In genomic region chr7:28951764-28952163, GRCm38 (mm10) we compare ENCODE assay signal across 11 mouse cellular contexts. TPM values are rescaled to one million over a fixed set of nuclear protein-coding genes. Genes with fewer than 3 reads are reported as not detected.
A peak's percentile ranks its signal among the peaks of the same experiment; 100 is the strongest.
DNase-seq lines count a peak whose midpoint lies in the region; ATAC-seq and TF ChIP-seq lines count a peak whose summit lies in the region.
"Had no signal": no experiment of that assay in that cellular context is flagged by ENCODE, and none has a peak within 500 bp of the region (broad histone marks: within the 10 kb centered on the region; RNA-seq: fewer than 3 reads in every experiment).

No protein-coding gene starts in this region.

- no peaks in the 10 kb centered on the region for H3K9me3 ChIP-seq in E14TG2a.4 (ENCODE audit: low read length)
- no peaks in the 10 kb centered on the region for H3K9me3 ChIP-seq in intestine, postnatal 0 days (ENCODE audit: control insufficient read depth)
- H3K9me3 ChIP-seq: neural tube, embryonic 13.5 days had no signal

- no peak for TF ChIP-seq CTCF in kidney, adult 2 months (conservative IDR thresholded peaks at IDR 0.05; ENCODE audit: insufficient read depth, insufficient read length, low read depth, low read length)
- no peak for TF ChIP-seq CTCF in E14TG2a.4 (conservative IDR thresholded peaks at IDR 0.05; ENCODE audit: low read length)
- TF ChIP-seq CTCF in intestine, postnatal 0 days (IDR thresholded peaks at IDR 0.05; ENCODE audit: low read depth) = no peak

- no peaks in the 10 kb centered on the region; the same call in 1 of the 2 replicates for H3K36me3 ChIP-seq in kidney, adult 2 months (ENCODE audit: control insufficient read depth, insufficient read depth, low read length)
- peaks cover 95% of the 10 kb centered on the region for H3K36me3 ChIP-seq in E14TG2a.4 (ENCODE audit: insufficient read depth, low read length)
- peaks cover 6% of the 10 kb centered on the region for H3K36me3 ChIP-seq in intestine, postnatal 0 days (ENCODE audit: control insufficient read depth, insufficient read depth)
- H3K36me3 ChIP-seq: neural tube, embryonic 13.5 days had no signal

- no peak overlapping the region; the same call in 1 of the 2 replicates for H3K4me2 ChIP-seq in intestine, postnatal 0 days (replicated peaks; ENCODE audit: low read depth)
- H3K4me2 ChIP-seq: midbrain, embryonic 11.5 days; neural tube, embryonic 13.5 days had no signal

- H3K4me1 ChIP-seq in kidney, adult 2 months (ENCODE audit: control insufficient read depth, insufficient read depth, low read length) = peaks cover 67% of the 10 kb centered on the region
- peaks cover 100% of the 10 kb centered on the region for H3K4me1 ChIP-seq in E14TG2a.4 (replicated peaks; ENCODE audit: low read depth, low read length)
- peaks cover 40% of the 10 kb centered on the region for H3K4me1 ChIP-seq in intestine, postnatal 0 days (replicated peaks; ENCODE audit: control insufficient read depth, insufficient read depth, low read length)

- peak; percentile 55 for DNase-seq in kidney, adult 2 months
- DNase-seq in kidney, postnatal 4 days = no peak
- peak; percentile 43 for DNase-seq in 3134 (ENCODE audit: extremely low read depth, insufficient read length, low spot score)
- DNase-seq in adrenal gland, postnatal 10 days = no peak
- DNase-seq in left cerebral cortex, adult 11 months (ENCODE audit: low spot score) = no peak

- peak overlapping the region; percentile 72 for H3K27ac ChIP-seq in kidney, adult 2 months (ENCODE audit: insufficient read depth, low read depth, low read length)
- H3K27ac ChIP-seq in intestine, postnatal 0 days (ENCODE audit: low read depth, low read length) = peak overlapping the region; percentile 77

- H3K9ac ChIP-seq in intestine, postnatal 0 days (ENCODE audit: low read depth, low read length) = no peak overlapping the region
- H3K9ac ChIP-seq: neural tube, embryonic 13.5 days had no signal

- WGBS in kidney, adult 2 months = 29% methylated on average over 2 of the region's 2 CpGs
- 62% methylated on average over 2 of the region's 2 CpGs for WGBS in intestine, postnatal 0 days

- ATAC-seq in intestine, postnatal 0 days = no peak
- ATAC-seq in frontal cortex, adult (ENCODE audit: low TSS enrichment) = no peak
- ATAC-seq: hindbrain, embryonic 16.5 days had no signal

- H3K4me3 ChIP-seq in kidney, adult 2 months (ENCODE audit: insufficient read depth, low read depth, low read length) = no peak overlapping the region
- H3K4me3 ChIP-seq in E14TG2a.4 (replicated peaks; ENCODE audit: low read length) = peak overlapping the region; percentile 2; the same call in 1 of the 2 replicates
- H3K4me3 ChIP-seq in intestine, postnatal 0 days (ENCODE audit: low read depth, low read length) = no peak overlapping the region
- H3K4me3 ChIP-seq: neural tube, embryonic 13.5 days had no signal

- TF ChIP-seq POLR2A in kidney, adult 2 months (IDR thresholded peaks at IDR 0.05; ENCODE audit: low read depth, low read length) = no peak

- no peaks in the 10 kb centered on the region for H3K27me3 ChIP-seq in kidney, adult 2 months (replicated peaks; ENCODE audit: control insufficient read depth, insufficient read depth, low read length)
- H3K27me3 ChIP-seq in E14TG2a.4 (ENCODE audit: insufficient read depth, low read length) = no peaks in the 10 kb centered on the region
- H3K27me3 ChIP-seq in intestine, postnatal 0 days (replicated peaks; ENCODE audit: control insufficient read depth, insufficient read depth, low read length) = no peaks in the 10 kb centered on the region
- H3K27me3 ChIP-seq: neural tube, embryonic 13.5 days had no signal

RNA-seq across cellular contexts. Expression of gene Actn4, which starts 10.4 kb away (rescaled TPM):
- polyA plus RNA-seq in kidney, adult 2 months (2012; rRNA removed) = 340 and 367 TPM in 2 replicates
- 293 and 319 TPM in 2 replicates for polyA plus RNA-seq in intestine, postnatal 0 days (2015; fragmentation: Nextera tagmentation; extraction: Ambion mirVana)
- 100 to 1,000 TPM; 236 to 261 TPM for total RNA-seq in adrenal gland, postnatal 10 days (2021)

RNA-seq across cellular contexts. Expression of gene Eif3k, which starts 29.9 kb away (rescaled TPM):
- 321 and 343 TPM in 2 replicates for polyA plus RNA-seq in kidney, adult 2 months (2012; rRNA removed)
- 282 and 286 TPM in 2 replicates for polyA plus RNA-seq in intestine, postnatal 0 days (2015; fragmentation: Nextera tagmentation; extraction: Ambion mirVana)
- 100 to 1,000 TPM; 240 to 250 TPM for total RNA-seq in adrenal gland, postnatal 10 days (2021)

RNA-seq across cellular contexts. Expression of gene Map4k1, which starts 30.1 kb away (rescaled TPM):
- 2.3 and 6.2 TPM in 2 replicates for polyA plus RNA-seq in kidney, adult 2 months (2012; rRNA removed)
- polyA plus RNA-seq in intestine, postnatal 0 days (2015; fragmentation: Nextera tagmentation; extraction: Ambion mirVana) = 1.5 and 1.6 TPM in 2 replicates
- total RNA-seq in adrenal gland, postnatal 10 days (2021) = 1 to 10 TPM; 3.3 to 4.9 TPM

Comparison
In these comparisons a context has a peak if more than half of its experiments do, and no peak if none do; other contexts are left out.
1. DNase-seq: peak in kidney, adult 2 months (single experiment) and 3134 (single experiment); none in kidney, postnatal 4 days (0 of 2), adrenal gland, postnatal 10 days (single experiment) and left cerebral cortex, adult 11 months (single experiment).